Mouse (Mus musculus): ENCODE results near the gene Fdps. TPM values are rescaled to one million over a fixed set of nuclear protein-coding genes. Genes with fewer than 3 reads are reported as not detected.
A peak's percentile ranks its signal among the peaks of the same experiment; 100 is the strongest.
"Not testable (repeated sequence)": the region's sequence is repeated elsewhere in the genome, so short reads cannot be mapped to it uniquely, and the experiment has no call there.

Fdps gene
- polyA plus RNA-seq, 1 experiment, result 221 TPM

GRCm38 (mm10) chr3:89102495-89103290 is 934 bp upstream of the Fdps start:
- DNase-seq (ENCODE audit: low read depth), result no peak

- no peak for DNase-seq (ENCODE audit: low read depth)
Observed at GRCm38 (mm10) chr3:89101459-89101811, 324 bp downstream of the Fdps start.

- DNase-seq (ENCODE audit: low read depth), result no peak
Observed at GRCm38 (mm10) chr3:89100811-89101210, 948 bp downstream of the Fdps start, which contains the start of gene Gm43738. Gene Gm43738, minus strand, starts transcription at chr3:89101099.

- no peak for DNase-seq (ENCODE audit: low read depth)
Observed at GRCm38 (mm10) chr3:89094021-89094420, 7.7 kb downstream of the Fdps start.

- no peak for DNase-seq (ENCODE audit: low read depth)
Observed at GRCm38 (mm10) chr3:89093175-89093574, 8.6 kb downstream of the Fdps start, which contains the start of gene Rusc1. Gene Rusc1, minus strand, starts transcription at chr3:89093311.

- DNase-seq (ENCODE audit: low read depth), result no peak
Observed at GRCm38 (mm10) chr3:89092509-89093090, 9.2 kb downstream of the Fdps start.

GRCm38 (mm10) chr3:89091811-89092508 is 9.8 kb downstream of the Fdps start:
- no peak for DNase-seq (ENCODE audit: low read depth)

GRCm38 (mm10) chr3:89090694-89091655 is 10.8 kb downstream of the Fdps start:
- no peak for DNase-seq (ENCODE audit: low read depth)

- peak; percentile 71 for DNase-seq (ENCODE audit: low read depth)
Observed at GRCm38 (mm10) chr3:89089882-89090591, 11.7 kb downstream of the Fdps start.

- no peak for DNase-seq (ENCODE audit: low read depth)
Observed at GRCm38 (mm10) chr3:89088974-89089373, 12.8 kb downstream of the Fdps start.

- no peak for DNase-seq (ENCODE audit: low read depth)
Observed at GRCm38 (mm10) chr3:89087338-89088110, 14.2 kb downstream of the Fdps start.

- DNase-seq (ENCODE audit: low read depth), result no peak
Observed at GRCm38 (mm10) chr3:89084654-89085190, 17.0 kb downstream of the Fdps start.

GRCm38 (mm10) chr3:89084133-89084532 is 17.6 kb downstream of the Fdps start:
- no peak for DNase-seq (ENCODE audit: low read depth)

- DNase-seq (ENCODE audit: low read depth), result not testable (repeated sequence)
Observed at GRCm38 (mm10) chr3:89082287-89082686, 19.5 kb downstream of the Fdps start.

- DNase-seq (ENCODE audit: low read depth), result no peak
Observed at GRCm38 (mm10) chr3:89077383-89077782, 24.4 kb downstream of the Fdps start.

GRCm38 (mm10) chr3:89067265-89067664 is 34.5 kb downstream of the Fdps start:
- no peak for DNase-seq (ENCODE audit: low read depth)

GRCm38 (mm10) chr3:89061696-89062095 is 40.1 kb downstream of the Fdps start:
- no peak for DNase-seq (ENCODE audit: low read depth)

- DNase-seq (ENCODE audit: low read depth), result no peak
Observed at GRCm38 (mm10) chr3:89058783-89059182, 43.0 kb downstream of the Fdps start.

GRCm38 (mm10) chr3:89058361-89058760 is 43.4 kb downstream of the Fdps start:
- peak; percentile 36 for DNase-seq (ENCODE audit: low read depth)

Measured in gonadal fat pad, adult 2 months (tissue).